32 mouse cellular contexts compared by ENCODE assay signal in the genomic region with DNA sequence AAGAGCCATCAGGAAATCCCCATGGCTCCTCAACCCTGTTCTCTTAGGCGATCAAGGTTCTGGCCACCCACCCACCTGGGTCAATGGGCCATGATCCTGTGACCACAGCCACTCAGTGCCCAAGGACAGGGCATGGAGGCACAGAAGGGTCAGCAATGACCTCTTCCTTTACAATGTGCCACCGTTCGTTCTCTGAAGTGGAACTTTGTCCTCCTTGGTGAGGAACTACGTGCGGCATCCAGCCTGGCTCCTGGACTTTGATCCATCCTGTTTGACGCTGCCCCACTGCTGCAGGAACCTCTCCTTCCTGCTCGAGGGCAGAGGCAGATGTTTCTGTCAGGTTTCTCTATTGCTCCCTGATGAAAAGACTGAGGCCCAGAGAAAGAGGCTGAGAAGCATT. TPM values are rescaled to one million over a fixed set of nuclear protein-coding genes. Genes with fewer than 3 reads are reported as not detected.
A peak's percentile ranks its signal among the peaks of the same experiment; 100 is the strongest.
DNase-seq lines count a peak whose midpoint lies in the region; ATAC-seq and TF ChIP-seq lines count a peak whose summit lies in the region.
"Had no signal": no experiment of that assay in that cellular context is flagged by ENCODE, and none has a peak within 500 bp of the region (broad histone marks: within the 10 kb centered on the region; RNA-seq: fewer than 3 reads in every experiment).

No protein-coding gene starts in this region.

- H3K79me2 ChIP-seq in liver, adult 2 months (ENCODE audit: control insufficient read depth, insufficient read depth, low read length), result peaks cover 8% of the 10 kb centered on the region; the same call in 1 of the 2 replicates

- H3K4me2 ChIP-seq in stomach, postnatal 0 days (replicated peaks; ENCODE audit: low read depth), result no peak overlapping the region
- H3K4me2 ChIP-seq: embryonic facial prominence, embryonic 15.5 days; forebrain, embryonic 12.5 days; heart, embryonic 13.5 days; hindbrain, embryonic 15.5 days; limb, embryonic 15.5 days had no signal

- intact Hi-C loops in left cerebral cortex, adult 2 months (cut with DNase I), result no loop called here

- ATAC-seq in stomach, postnatal 0 days (ENCODE audit: low FRiP score, low TSS enrichment), result peak; percentile 22
- ATAC-seq: forebrain, postnatal 0 days had no signal

- H3K27me3 ChIP-seq in liver, adult 2 months (ENCODE audit: control insufficient read depth, insufficient read depth, low read length), result no peaks in the 10 kb centered on the region
- no peaks in the 10 kb centered on the region for H3K27me3 ChIP-seq in stomach, postnatal 0 days (ENCODE audit: control insufficient read depth, insufficient read depth, low read length)
- H3K27me3 ChIP-seq: embryonic facial prominence, embryonic 15.5 days; hindbrain, embryonic 15.5 days had no signal

- H3K36me3 ChIP-seq in liver, adult 2 months (ENCODE audit: control insufficient read depth, insufficient read depth, low read length), result no peaks in the 10 kb centered on the region
- H3K36me3 ChIP-seq in stomach, postnatal 0 days (ENCODE audit: control insufficient read depth, insufficient read depth, low read length), result no peaks in the 10 kb centered on the region
- H3K36me3 ChIP-seq: embryonic facial prominence, embryonic 10.5 days; embryonic facial prominence, embryonic 15.5 days; forebrain, embryonic 12.5 days; heart, embryonic 13.5 days; hindbrain, embryonic 15.5 days; limb, embryonic 10.5 days; limb, embryonic 15.5 days had no signal

- H3K4me3 ChIP-seq in liver, adult 2 months (ENCODE audit: insufficient read depth, low read depth, low read length), result no peak overlapping the region
- no peak overlapping the region for H3K4me3 ChIP-seq in stomach, postnatal 0 days (ENCODE audit: low read depth, low read length)
- H3K4me3 ChIP-seq in left cerebral cortex, adult 2 months, result no peak overlapping the region
- H3K4me3 ChIP-seq: embryonic facial prominence, embryonic 10.5 days; embryonic facial prominence, embryonic 15.5 days; forebrain, embryonic 12.5 days; heart, embryonic 13.5 days; hindbrain, embryonic 15.5 days; layer of hippocampus, adult 2 months; limb, embryonic 10.5 days; limb, embryonic 15.5 days had no signal

- H3K27ac ChIP-seq in liver, adult 2 months (replicated peaks; ENCODE audit: insufficient read depth, low read depth, low read length), result peak overlapping the region; percentile 94
- peak overlapping the region; percentile 30; the same call in 1 of the 2 replicates for H3K27ac ChIP-seq in stomach, postnatal 0 days (replicated peaks)
- H3K27ac ChIP-seq in left cerebral cortex, adult 2 months, result no peak overlapping the region
- H3K27ac ChIP-seq: embryonic facial prominence, embryonic 10.5 days; embryonic facial prominence, embryonic 15.5 days; forebrain, embryonic 12.5 days; heart, embryonic 13.5 days; hindbrain, embryonic 15.5 days; layer of hippocampus, adult 2 months; limb, embryonic 10.5 days; limb, embryonic 15.5 days had no signal

- H3K9me3 ChIP-seq in stomach, postnatal 0 days (ENCODE audit: control insufficient read depth, low read length), result no peaks in the 10 kb centered on the region
- H3K9me3 ChIP-seq: embryonic facial prominence, embryonic 10.5 days; embryonic facial prominence, embryonic 15.5 days; forebrain, embryonic 12.5 days; heart, embryonic 13.5 days; hindbrain, embryonic 15.5 days; limb, embryonic 10.5 days; limb, embryonic 15.5 days had no signal

- H3K9ac ChIP-seq in liver, adult 2 months (ENCODE audit: low read depth, low read length), result peak overlapping the region; percentile 38
- H3K9ac ChIP-seq in stomach, postnatal 0 days (ENCODE audit: low read length), result no peak overlapping the region
- H3K9ac ChIP-seq: embryonic facial prominence, embryonic 15.5 days; forebrain, embryonic 12.5 days; forebrain, postnatal 0 days; heart, embryonic 13.5 days; hindbrain, embryonic 15.5 days; limb, embryonic 15.5 days had no signal

- H3K4me1 ChIP-seq in liver, adult 2 months (ENCODE audit: control insufficient read depth, insufficient read depth, low read length), result peaks cover 37% of the 10 kb centered on the region
- no peaks in the 10 kb centered on the region for H3K4me1 ChIP-seq in stomach, postnatal 0 days (replicated peaks; ENCODE audit: control insufficient read depth, insufficient read depth)

- no peak for TF ChIP-seq EP300 in stomach, postnatal 0 days (optimal IDR thresholded peaks at IDR 0.05)

- WGBS in liver, adult 2 months, result 23% methylated on average over 7 of the region's 7 CpGs
- WGBS in stomach, postnatal 0 days, result 60% methylated on average over 7 of the region's 7 CpGs

- no peak for TF ChIP-seq POLR2A in liver, adult 2 months (IDR thresholded peaks at IDR 0.05; ENCODE audit: extremely low read depth, insufficient read depth, low read length)

- DNase-seq in liver, adult 2 months (ENCODE audit: extremely low read depth, low read depth, low spot score), result peak; percentile 92
- no peak for DNase-seq in liver
- DNase-seq in kidney, adult 9 months, result peak; percentile 86
- peak; percentile 71 to 84 for DNase-seq in kidney, postnatal 36 days
- DNase-seq in stomach, postnatal 0 days (ENCODE audit: low spot score), result peak; percentile 74
- no peak for DNase-seq in cerebellum, adult 11 months
- DNase-seq in thymus, postnatal 10 days (ENCODE audit: low spot score in 2 of 2), result no peak
- no peak for DNase-seq in left cerebral cortex, adult 2 months (ENCODE audit: extremely low spot score in 1 of 2, low spot score in 2 of 2)
- DNase-seq: adrenal gland, adult 2 months; adrenal gland, postnatal 36 days; B cell, adult 2 months; cerebellum, adult 2 months; cerebellum, postnatal 14 days; forebrain, postnatal 0 days; heart, postnatal 10 days; lung, adult 2 months; lung, postnatal 10 days; midbrain, embryonic 14.5 days; right cerebral cortex, postnatal 25 days; spleen, adult 18-20 months had no signal

- no peak for TF ChIP-seq CTCF in liver, adult 2 months (IDR thresholded peaks at IDR 0.05; ENCODE audit: low read depth, low read length)
- TF ChIP-seq CTCF in stomach, postnatal 0 days (IDR thresholded peaks at IDR 0.05; ENCODE audit: low read depth), result no peak
- no peak for TF ChIP-seq CTCF in left cerebral cortex, adult 2 months (IDR thresholded peaks at IDR 0.05)

RNA-seq across cellular contexts. Expression of a gene that starts 5.0 kb away (rescaled TPM):
- total RNA-seq in liver, adult 2 months (2014; rRNA removed), result 17.4 and 38.5 TPM in 2 replicates
- polyA plus RNA-seq in liver, adult 2 months (2012; rRNA removed), result 80.9 and 117 TPM in 2 replicates
- polyA plus RNA-seq in stomach, postnatal 0 days (2015; fragmentation: Nextera tagmentation; extraction: Ambion mirVana), result 86.1 and 96.5 TPM in 2 replicates
- 1 to 10 TPM; 3.6 to 5.3 TPM for total RNA-seq in left cerebral cortex, adult 2 months (2021)

RNA-seq across cellular contexts. Expression of a gene that starts 16.2 kb away (rescaled TPM):
- total RNA-seq in liver, adult 2 months (2014; rRNA removed), result 8.9 and 10.3 TPM in 2 replicates
- polyA plus RNA-seq in liver, adult 2 months (2012; rRNA removed), result 14.3 and 20.9 TPM in 2 replicates
- 18.6 and 19.7 TPM in 2 replicates for polyA plus RNA-seq in stomach, postnatal 0 days (2015; fragmentation: Nextera tagmentation; extraction: Ambion mirVana)
- total RNA-seq in left cerebral cortex, adult 2 months (2021), result 10 to 100 TPM; 33.3 to 34.9 TPM

RNA-seq across cellular contexts. Expression of a gene that starts 16.2 kb away (rescaled TPM):
- total RNA-seq in liver, adult 2 months (2014; rRNA removed), result 3.1 and 5.8 TPM in 2 replicates
- polyA plus RNA-seq in liver, adult 2 months (2012; rRNA removed), result 6.9 and 7.8 TPM in 2 replicates
- polyA plus RNA-seq in stomach, postnatal 0 days (2015; fragmentation: Nextera tagmentation; extraction: Ambion mirVana), result 37.6 and 40.1 TPM in 2 replicates
- total RNA-seq in left cerebral cortex, adult 2 months (2021), result 10 to 100 TPM; 63.1 to 63.8 TPM

RNA-seq across cellular contexts. Expression of a gene that starts 48.3 kb away (rescaled TPM):
- 160 and 195 TPM in 2 replicates for total RNA-seq in liver, adult 2 months (2014; rRNA removed)
- 125 and 166 TPM in 2 replicates for polyA plus RNA-seq in liver, adult 2 months (2012; rRNA removed)
- 459 and 468 TPM in 2 replicates for polyA plus RNA-seq in stomach, postnatal 0 days (2015; fragmentation: Nextera tagmentation; extraction: Ambion mirVana)
- total RNA-seq in left cerebral cortex, adult 2 months (2021), result 10 to 100 TPM; 87.5 to 90.9 TPM

RNA-seq across cellular contexts. Expression of a gene that starts 51.9 kb away (rescaled TPM):
- total RNA-seq in liver, adult 2 months (2014; rRNA removed), result not detected in 2 replicates
- not detected in 2 replicates for polyA plus RNA-seq in liver, adult 2 months (2012; rRNA removed)
- polyA plus RNA-seq in stomach, postnatal 0 days (2015; fragmentation: Nextera tagmentation; extraction: Ambion mirVana), result 0.06 and 0.16 TPM in 2 replicates
- total RNA-seq in left cerebral cortex, adult 2 months (2021), result under 1 TPM; 0.27 to 0.44 TPM
- total RNA-seq: gastrocnemius, adult 8-10 months; heart, adult 8-10 months; heart, postnatal 10 days; hematopoietic stem cell, adult 5-6 weeks; neutrophil, adult 5-6 weeks had no signal
- polyA plus RNA-seq: heart, embryonic 13.5 days; lung, adult 2 months had no signal

Comparison
In these comparisons a context has a peak if more than half of its experiments do, and no peak if none do; other contexts are left out.
1. DNase-seq: peak in liver, adult 2 months (single experiment), kidney, adult 9 months (single experiment), kidney, postnatal 36 days (2 of 2) and stomach, postnatal 0 days (single experiment); none in liver (single experiment), cerebellum, adult 11 months (single experiment), thymus, postnatal 10 days (0 of 2) and left cerebral cortex, adult 2 months (0 of 2).